Mouse (Mus musculus): ENCODE measurements around the gene Cmtr1. TPM values are rescaled to one million over a fixed set of nuclear protein-coding genes. Genes with fewer than 3 reads are reported as not detected.

Gene Cmtr1
- polyA plus RNA-seq, 1 experiment, result 45.8 TPM

- DNase-seq (ENCODE audit: low spot score), result no peak
Measured at GRCm38 (mm10) chr17:29736448-29737014, 76.1 kb downstream of the Cmtr1 start.

DNA sequence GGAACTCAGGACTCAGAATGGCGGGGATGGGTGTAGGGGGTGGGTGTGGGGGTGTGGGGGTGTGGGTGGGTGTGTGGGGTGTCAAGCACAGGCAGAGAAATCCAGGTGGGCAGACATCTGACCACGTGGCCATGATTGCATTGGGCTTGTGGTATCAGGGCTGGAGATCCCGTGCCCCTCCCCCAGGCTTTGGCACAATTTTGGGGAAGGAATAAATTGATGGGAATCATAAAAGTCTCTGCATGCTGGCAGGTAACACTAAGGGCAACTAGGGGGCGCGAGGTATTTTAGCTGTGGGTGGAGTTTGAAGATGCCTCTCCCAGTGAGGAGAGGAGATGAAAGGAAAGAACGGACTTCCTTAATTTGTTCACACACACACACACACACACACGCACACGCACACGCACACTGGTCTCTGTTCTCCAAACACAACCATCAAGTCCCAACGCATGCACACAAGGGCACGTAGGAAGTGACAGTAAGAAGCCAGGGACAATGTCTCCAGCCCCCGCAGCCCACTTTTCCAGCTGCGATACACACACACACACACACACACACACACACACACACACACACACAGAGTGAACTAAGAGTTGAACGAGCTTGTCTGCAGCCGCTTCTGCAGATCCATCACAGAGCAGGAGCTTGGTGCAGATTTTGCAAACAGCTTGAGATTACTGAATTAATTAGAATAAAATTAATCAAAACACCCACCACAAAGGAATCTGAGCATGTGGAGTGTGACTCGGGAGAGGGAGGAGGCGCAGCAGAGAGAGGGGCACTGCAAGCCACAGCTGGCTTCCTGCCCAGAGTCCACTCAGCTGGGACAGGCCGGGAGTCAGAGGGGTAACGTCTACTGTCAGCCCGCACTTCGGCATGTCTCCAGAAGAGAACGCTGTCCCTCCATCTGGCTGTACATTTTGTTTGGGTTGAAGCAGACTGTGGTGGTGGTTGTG, 77.7 kb downstream of the Cmtr1 start:
- no peak for DNase-seq (ENCODE audit: low spot score)

DNA sequence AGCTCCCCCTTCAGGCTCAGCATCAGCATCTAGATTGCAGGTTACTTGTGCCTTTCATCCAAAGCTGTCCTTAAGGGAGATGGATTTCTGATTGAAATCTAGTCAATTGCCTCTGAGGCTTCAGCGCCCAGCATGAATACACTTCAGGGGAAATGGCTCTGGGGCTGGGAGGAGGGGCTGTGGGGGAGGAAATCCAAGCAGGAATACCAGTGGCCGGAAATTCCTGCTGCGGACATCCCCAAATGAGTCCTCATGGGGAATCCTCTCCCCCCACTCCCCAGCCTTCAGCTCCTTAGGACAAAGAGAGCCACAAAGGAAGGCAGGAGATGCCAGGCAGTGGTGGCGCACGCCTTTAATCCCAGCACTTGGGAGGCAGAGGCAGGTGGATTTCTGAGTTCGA, 87.1 kb downstream of the Cmtr1 start:
- no peak for DNase-seq (ENCODE audit: low spot score)

- no peak for DNase-seq (ENCODE audit: low spot score)
Measured at GRCm38 (mm10) chr17:29754510-29754909, 94.1 kb downstream of the Cmtr1 start.

Other genes starting within 250 kb of the Cmtr1 start
- gene Pim1, start 169.8 kb upstream of the Cmtr1 start, polyA plus RNA-seq (2012; rRNA removed), result 21.2 and 24.4 TPM in 2 replicates
- gene Gm17657, start 111.0 kb upstream of the Cmtr1 start, polyA plus RNA-seq (2012; rRNA removed), result not detected in 2 replicates
- gene Tbc1d22b, start 110.8 kb upstream of the Cmtr1 start, polyA plus RNA-seq (2012; rRNA removed), result 13.5 and 14.1 TPM in 2 replicates
- 0.14 and 0.21 TPM in 2 replicates for gene Tmem217, start 108.2 kb upstream of the Cmtr1 start, polyA plus RNA-seq (2012; rRNA removed)
- gene Rnf8, start 45.8 kb upstream of the Cmtr1 start, polyA plus RNA-seq (2012; rRNA removed), result 31.7 and 35.6 TPM in 2 replicates
- 1.7 and 1.8 TPM in 2 replicates for gene Gm28043, start 45.7 kb upstream of the Cmtr1 start, polyA plus RNA-seq (2012; rRNA removed)
- gene Ccdc167, start 56.4 kb downstream of the Cmtr1 start, polyA plus RNA-seq (2012; rRNA removed), result 11.2 and 11.3 TPM in 2 replicates